Mouse (Mus musculus) cortical plate, adult 2 months (tissue): ENCODE data around the gene Cfap161.

ENCODE experiments used
- CTCF ChIP-seq: fragments of 200-500 bp; IDR thresholded peaks from 2 replicates; pipeline ENCODE4 v1.5.1; 2011; ENCODE audit warnings: mild to moderate bottlenecking, control low read depth, low read length; ENCODE audit not compliant: insufficient read depth; ENCODE audit errors: extremely low read depth
- POLR2A ChIP-seq: fragments of 200-500 bp; IDR thresholded peaks from 2 replicates; pipeline ENCODE4 v1.6.1; 2011; ENCODE audit warnings: mild to moderate bottlenecking, low read length, control low read depth; ENCODE audit not compliant: insufficient read depth; ENCODE audit errors: extremely low read depth

GRCm38 (mm10) chr7:83742026-83742425, 52.7 kb downstream of the Cfap161 start:
- TF ChIP-seq CTCF (no peak), POLR2A (no peak)
